Mouse (Mus musculus) retina, postnatal 7 days (tissue): ENCODE data around the gene Mpv17l2.
A peak's percentile ranks its signal among the peaks of the same experiment; 100 is the strongest.

Source experiments
- DNase-seq: peaks from one replicate; pipeline ENCODE4 v3.0.0-alpha.2; 2012; ENCODE audit warnings: low read depth, low spot score

The Mpv17l2 gene

GRCm38 (mm10) chr8:70723486-70724210 is 37.1 kb downstream of the Mpv17l2 start, which contains the start of gene Pde4c:
Gene Pde4c, plus strand, starts transcription at chr8:70723720.
- no peak for DNase-seq

- DNase-seq, result no peak
These were observed 39.1 kb downstream of the Mpv17l2 start for GRCm38 (mm10) chr8:70721601-70722000.

GRCm38 (mm10) chr8:70720739-70721138 is 40.0 kb downstream of the Mpv17l2 start:
- peak; percentile 73 for DNase-seq

- no peak for DNase-seq
These were observed 40.9 kb downstream of the Mpv17l2 start for GRCm38 (mm10) chr8:70719796-70720270.

GRCm38 (mm10) chr8:70718297-70718696 is 42.4 kb downstream of the Mpv17l2 start, which contains the start of gene Gm3336:
Gene Gm3336, plus strand, starts transcription at chr8:70718543.
- DNase-seq, result no peak

- no peak for DNase-seq
These were observed 44.0 kb downstream of the Mpv17l2 start for GRCm38 (mm10) chr8:70716521-70717400.

- no peak for DNase-seq
These were observed 45.7 kb downstream of the Mpv17l2 start for GRCm38 (mm10) chr8:70715086-70715485.

GRCm38 (mm10) chr8:70713991-70714390 is 46.8 kb downstream of the Mpv17l2 start:
- no peak for DNase-seq

- DNase-seq, result no peak
These were observed 49.7 kb downstream of the Mpv17l2 start for GRCm38 (mm10) chr8:70711041-70711440.

- no peak for DNase-seq
These were observed 50.5 kb downstream of the Mpv17l2 start for GRCm38 (mm10) chr8:70710296-70710695.

GRCm38 (mm10) chr8:70709794-70710193 is 51.0 kb downstream of the Mpv17l2 start:
- DNase-seq, result no peak
